ENCODE assay signal across 8 mouse cellular contexts in genomic region chrX:100767885-100768626, GRCm38 (mm10). TPM values are rescaled to one million over a fixed set of nuclear protein-coding genes. Genes with fewer than 3 reads are reported as not detected.
DNase-seq lines count a peak whose midpoint lies in the region; ATAC-seq and TF ChIP-seq lines count a peak whose summit lies in the region.

No protein-coding gene starts in this region.

- 0 out of 2 replicates have a peak overlapping the region, but pooled peaks have one; percentile 18 for H3K9ac ChIP-seq in embryonic facial prominence, embryonic 11.5 days (replicated peaks; ENCODE audit: low read length)
- peak overlapping the region; percentile 86 for H3K9ac ChIP-seq in hindbrain, embryonic 16.5 days (ENCODE audit: low read depth, low read length)
- peak overlapping the region; percentile 75 for H3K9ac ChIP-seq in neural tube, embryonic 12.5 days

- no peaks in the 10 kb centered on the region for H3K4me1 ChIP-seq in embryonic facial prominence, embryonic 11.5 days (ENCODE audit: control insufficient read depth, insufficient read depth, low read length)
- no peaks in the 10 kb centered on the region; the same call in 1 of the 2 replicates for H3K4me1 ChIP-seq in hindbrain, embryonic 16.5 days (ENCODE audit: control insufficient read depth, insufficient read depth, low read depth, low read length)
- no peaks in the 10 kb centered on the region for H3K4me1 ChIP-seq in neural tube, embryonic 12.5 days
- H3K4me1 ChIP-seq in lung, adult 2 months (ENCODE audit: control insufficient read depth, insufficient read depth, low read length) = 0 out of 2 replicates have a peak, but pooled peaks cover 3% of the 10 kb centered on the region

- peak overlapping the region; percentile 44 for H3K4me3 ChIP-seq in embryonic facial prominence, embryonic 11.5 days (ENCODE audit: low read depth, low read length)
- peak overlapping the region; percentile 66 for H3K4me3 ChIP-seq in hindbrain, embryonic 16.5 days (ENCODE audit: low read length)
- peak overlapping the region; percentile 57 for H3K4me3 ChIP-seq in neural tube, embryonic 12.5 days
- H3K4me3 ChIP-seq in lung, adult 2 months (replicated peaks; ENCODE audit: extremely low read depth, low read depth, low read length) = no peak overlapping the region

- no peaks in the 10 kb centered on the region for H3K36me3 ChIP-seq in embryonic facial prominence, embryonic 11.5 days (replicated peaks; ENCODE audit: control insufficient read depth, insufficient read depth, low read depth, low read length)
- H3K36me3 ChIP-seq in hindbrain, embryonic 16.5 days (ENCODE audit: control insufficient read depth, insufficient read depth, low read length) = no peaks in the 10 kb centered on the region
- H3K36me3 ChIP-seq in neural tube, embryonic 12.5 days = no peaks in the 10 kb centered on the region

- no peak for TF ChIP-seq POLR2A in lung, adult 2 months (IDR thresholded peaks at IDR 0.05; ENCODE audit: borderline replicate concordance, extremely low read depth, low read depth, low read length)

- intact Hi-C loops in left cerebral cortex, postnatal 4 days (cut with DNase I) = no loop called here
- intact Hi-C loops in left cerebral cortex, postnatal 14 days (cut with DNase I) = no loop called here

- H3K27ac ChIP-seq in embryonic facial prominence, embryonic 11.5 days (replicated peaks; ENCODE audit: low read depth, low read length) = no peak overlapping the region
- H3K27ac ChIP-seq in hindbrain, embryonic 16.5 days (ENCODE audit: low read depth, low read length) = peak overlapping the region; percentile 87
- H3K27ac ChIP-seq in neural tube, embryonic 12.5 days = no peak overlapping the region; the same call in 1 of the 2 replicates

- TF ChIP-seq CTCF in lung, adult 2 months (IDR thresholded peaks at IDR 0.05; ENCODE audit: insufficient read depth, low read length) = no peak

- peak; percentile 13 for DNase-seq in left cerebral cortex, postnatal 4 days
- no peak for DNase-seq in left cerebral cortex, adult 18-20 months (ENCODE audit: low spot score in 2 of 2)
- no peak for DNase-seq in embryonic facial prominence, embryonic 11.5 days (ENCODE audit: low spot score)
- no peak for DNase-seq in adrenal gland, adult 2 months
- no peak for DNase-seq in left cerebral cortex, postnatal 14 days (ENCODE audit: low spot score in 2 of 2)
- DNase-seq in lung, adult 2 months = no peak

- peak; percentile 72 for ATAC-seq in embryonic facial prominence, embryonic 11.5 days (replicated peaks; ENCODE audit: insufficient number of reproducible peaks, low FRiP score, low TSS enrichment, low read depth)
- peak; percentile 60 for ATAC-seq in hindbrain, embryonic 16.5 days
- ATAC-seq in neural tube, embryonic 12.5 days (ENCODE audit: low FRiP score, low read depth) = peak; percentile 71

- H3K9me3 ChIP-seq in embryonic facial prominence, embryonic 11.5 days (replicated peaks; ENCODE audit: control insufficient read depth, low read length) = no peaks in the 10 kb centered on the region
- no peaks in the 10 kb centered on the region for H3K9me3 ChIP-seq in hindbrain, embryonic 16.5 days (ENCODE audit: control insufficient read depth, low read length)
- no peaks in the 10 kb centered on the region for H3K9me3 ChIP-seq in neural tube, embryonic 12.5 days

- H3K27me3 ChIP-seq in embryonic facial prominence, embryonic 11.5 days (ENCODE audit: control insufficient read depth, insufficient read depth, low read length) = no peaks in the 10 kb centered on the region
- H3K27me3 ChIP-seq in hindbrain, embryonic 16.5 days (replicated peaks; ENCODE audit: control insufficient read depth, insufficient read depth, low read length) = no peaks in the 10 kb centered on the region
- H3K27me3 ChIP-seq in neural tube, embryonic 12.5 days (replicated peaks) = 0 out of 2 replicates have a peak, but pooled peaks cover 3% of the 10 kb centered on the region

- 38% methylated on average over 18 of the region's 36 CpGs for WGBS in embryonic facial prominence, embryonic 11.5 days
- 31% methylated on average over 34 of the region's 36 CpGs for WGBS in hindbrain, embryonic 16.5 days
- WGBS in neural tube, embryonic 12.5 days = 37% methylated on average over 29 of the region's 36 CpGs
- WGBS in lung, adult 2 months = 39% methylated on average over 35 of the region's 36 CpGs

- peak overlapping the region; percentile 84 for H3K4me2 ChIP-seq in embryonic facial prominence, embryonic 11.5 days (ENCODE audit: low read depth, low read length)
- peak overlapping the region; percentile 57 for H3K4me2 ChIP-seq in hindbrain, embryonic 16.5 days (ENCODE audit: low read length)
- peak overlapping the region; percentile 73 for H3K4me2 ChIP-seq in neural tube, embryonic 12.5 days (replicated peaks)

RNA-seq across cellular contexts. Expression of gene Dlg3, which starts 0.5 kb away (rescaled TPM):
- total RNA-seq in left cerebral cortex, postnatal 4 days (2021) = 10 to 100 TPM; 91.0 to 98.1 TPM
- total RNA-seq in left cerebral cortex, adult 18-20 months (2021) = 100 to 1,000 TPM; 136 to 140 TPM
- polyA plus RNA-seq in embryonic facial prominence, embryonic 11.5 days (2014; fragmentation: Nextera tagmentation; extraction: Ambion mirVana) = 4.8 and 10.9 TPM in 2 replicates
- polyA plus RNA-seq in hindbrain, embryonic 16.5 days (2015; fragmentation: Nextera tagmentation; extraction: Ambion mirVana) = 10.1 and 12.0 TPM in 2 replicates
- 11.6 and 13.7 TPM in 2 replicates for polyA plus RNA-seq in neural tube, embryonic 12.5 days (2016; fragmentation: Nextera tagmentation; extraction: Ambion mirVana)
- 10 to 100 TPM; 33.3 to 48.6 TPM for total RNA-seq in adrenal gland, adult 2 months (2021)
- polyA plus RNA-seq in adrenal gland, adult 2 months (2012; rRNA removed) = 7.1 TPM in 2 replicates
- 100 to 1,000 TPM; 153 to 158 TPM for total RNA-seq in left cerebral cortex, postnatal 14 days (2021)
- polyA plus RNA-seq in lung, adult 2 months (2012; rRNA removed) = 9.4 and 13.7 TPM in 2 replicates

RNA-seq across cellular contexts. Expression of gene Gdpd2, which starts 38.4 kb away (rescaled TPM):
- 10 to 100 TPM; 13.5 to 16.3 TPM for total RNA-seq in left cerebral cortex, postnatal 4 days (2021)
- total RNA-seq in left cerebral cortex, adult 18-20 months (2021) = 1 to 10 TPM; 6.9 to 7.2 TPM
- 3.3 and 4.3 TPM in 2 replicates for polyA plus RNA-seq in embryonic facial prominence, embryonic 11.5 days (2014; fragmentation: Nextera tagmentation; extraction: Ambion mirVana)
- 38.5 and 45.9 TPM in 2 replicates for polyA plus RNA-seq in hindbrain, embryonic 16.5 days (2015; fragmentation: Nextera tagmentation; extraction: Ambion mirVana)
- polyA plus RNA-seq in neural tube, embryonic 12.5 days (2016; fragmentation: Nextera tagmentation; extraction: Ambion mirVana) = 8.7 and 10.7 TPM in 2 replicates
- total RNA-seq in adrenal gland, adult 2 months (2021) = under 1 TPM; 0.17 to 0.20 TPM
- polyA plus RNA-seq in adrenal gland, adult 2 months (2012; rRNA removed) = 0.60 and 0.86 TPM in 2 replicates
- total RNA-seq in left cerebral cortex, postnatal 14 days (2021) = 10 to 100 TPM in 1 of 2 experiments, 1 to 10 TPM in 1; 8.0 to 11.5 TPM
- polyA plus RNA-seq in lung, adult 2 months (2012; rRNA removed) = 14.2 and 19.5 TPM in 2 replicates

Comparison
In these comparisons a context has a peak if more than half of its experiments do, and no peak if none do; other contexts are left out.
1. H3K9ac ChIP-seq: peak in every context shown above with its lines; median percentile 86 in hindbrain, embryonic 16.5 days; 75 in neural tube, embryonic 12.5 days; 18 in embryonic facial prominence, embryonic 11.5 days.